Comparison of ENCODE assay signal across 12 mouse cellular contexts in genomic region chr13:109652631-109653030, GRCm38 (mm10).
DNase-seq lines count a peak whose midpoint lies in the region; ATAC-seq lines count a peak whose summit lies in the region.
"Had no signal": no experiment of that assay in that cellular context is flagged by ENCODE, and none has a peak within 500 bp of the region (broad histone marks: within the 10 kb centered on the region; RNA-seq: fewer than 3 reads in every experiment).

No protein-coding gene starts in this region.

- no peak overlapping the region for H3K9ac ChIP-seq in embryonic facial prominence, embryonic 14.5 days (ENCODE audit: low read depth, low read length)
- peak overlapping the region; percentile 13; the same call in 1 of the 2 replicates for H3K9ac ChIP-seq in liver, embryonic 15.5 days
- H3K9ac ChIP-seq: hindbrain, embryonic 14.5 days had no signal

- no peak overlapping the region for H3K4me2 ChIP-seq in embryonic facial prominence, embryonic 14.5 days (ENCODE audit: low read depth, low read length)
- peak overlapping the region; percentile 45 for H3K4me2 ChIP-seq in liver, embryonic 15.5 days
- H3K4me2 ChIP-seq: hindbrain, embryonic 14.5 days had no signal

- no peak overlapping the region for H3K4me3 ChIP-seq in embryonic facial prominence, embryonic 14.5 days (ENCODE audit: low read depth, low read length)
- H3K4me3 ChIP-seq in liver, embryonic 15.5 days (replicated peaks), result no peak overlapping the region

- H3K4me1 ChIP-seq in embryonic facial prominence, embryonic 14.5 days (ENCODE audit: control insufficient read depth, insufficient read depth, low read length), result peaks cover 16% of the 10 kb centered on the region
- peaks cover 61% of the 10 kb centered on the region for H3K4me1 ChIP-seq in liver, embryonic 15.5 days (replicated peaks)

- ATAC-seq in embryonic facial prominence, embryonic 14.5 days (ENCODE audit: low read depth), result peak; percentile 44
- no peak for ATAC-seq in liver, embryonic 15.5 days (ENCODE audit: insufficient read depth)
- ATAC-seq in monocyte, adult 5-6 weeks (replicated peaks; ENCODE audit: insufficient number of reproducible peaks, low FRiP score, low TSS enrichment, poor library complexity, severe bottlenecking), result no peak
- ATAC-seq: midbrain, embryonic 16.5 days had no signal

- H3K9me3 ChIP-seq in embryonic facial prominence, embryonic 14.5 days (ENCODE audit: control insufficient read depth, low read length), result no peaks in the 10 kb centered on the region
- no peaks in the 10 kb centered on the region for H3K9me3 ChIP-seq in liver, embryonic 15.5 days (replicated peaks)

- WGBS in embryonic facial prominence, embryonic 14.5 days, result 30% methylated on average over 7 of the region's 7 CpGs
- WGBS in liver, embryonic 15.5 days (ENCODE audit: insufficient replicate concordance), result 34% methylated on average over 7 of the region's 7 CpGs

- peaks cover 3% of the 10 kb centered on the region; the same call in 1 of the 2 replicates for H3K27me3 ChIP-seq in embryonic facial prominence, embryonic 14.5 days (replicated peaks; ENCODE audit: control insufficient read depth, insufficient read depth, low read length)
- no peaks in the 10 kb centered on the region for H3K27me3 ChIP-seq in liver, embryonic 15.5 days

- no peaks in the 10 kb centered on the region for H3K36me3 ChIP-seq in embryonic facial prominence, embryonic 14.5 days (ENCODE audit: control insufficient read depth, insufficient read depth, low read length)
- H3K36me3 ChIP-seq in liver, embryonic 15.5 days (replicated peaks), result no peaks in the 10 kb centered on the region

- DNase-seq in gastrocnemius, postnatal 10 days, result peak; percentile 19
- DNase-seq in gastrocnemius, postnatal 25 days, result no peak
- peak; percentile 62 for DNase-seq in 416B (ENCODE audit: low read depth)
- peak; percentile 58 for DNase-seq in embryonic facial prominence, embryonic 14.5 days (ENCODE audit: low spot score)
- DNase-seq in right cerebral cortex, adult 18-20 months, result no peak
- DNase-seq in cerebellum, adult 8-10 months, result no peak
- DNase-seq: cerebellum, postnatal 14 days; left cerebral cortex, postnatal 4 days had no signal

- no peak overlapping the region for H3K27ac ChIP-seq in embryonic facial prominence, embryonic 14.5 days (replicated peaks; ENCODE audit: low read depth, low read length)
- peak overlapping the region; percentile 92 for H3K27ac ChIP-seq in liver, embryonic 15.5 days (replicated peaks)
- H3K27ac ChIP-seq: hindbrain, embryonic 14.5 days had no signal

Comparison
In these comparisons a context has a peak if more than half of its experiments do, and no peak if none do; other contexts are left out.
1. DNase-seq: peak in gastrocnemius, postnatal 10 days (single experiment), 416B (single experiment) and embryonic facial prominence, embryonic 14.5 days (single experiment); none in gastrocnemius, postnatal 25 days (single experiment), right cerebral cortex, adult 18-20 months (single experiment) and cerebellum, adult 8-10 months (single experiment).